Mouse (Mus musculus) MEL (cell line): ENCODE data around the gene Ccndbp1.

Experiments used
- CHD1 ChIP-seq: IDR thresholded peaks from 2 replicates; pipeline ENCODE4 v1.6.1; 2012; ENCODE audit warnings: low read depth, mild to moderate bottlenecking, inconsistent platforms, low read length, improper control_type of control experiment
- CTCF ChIP-seq, 3 experiments: IDR thresholded peaks in 2 of 3; conservative IDR thresholded peaks in 1 of 3; 2 replicates each; pipeline ENCODE4 v1.5.1; 2011 to 2012; ENCODE audit warnings: low read length in 3 of 3, low read depth in 2 of 3, mild to moderate bottlenecking in 2 of 3, improper control_type of control experiment in 1 of 3, inconsistent platforms in 1 of 3, mixed read lengths in 1 of 3, moderate library complexity in 1 of 3; ENCODE audit not compliant: control insufficient read depth in 1 of 3, insufficient read depth in 1 of 3, poor library complexity in 1 of 3, severe bottlenecking in 1 of 3
- E2F4 ChIP-seq: IDR thresholded peaks from 2 replicates; pipeline ENCODE4 v1.6.1; 2011; ENCODE audit warnings: low read depth, low read length, improper control_type of control experiment, borderline replicate concordance
- ETS1 ChIP-seq: IDR thresholded peaks from 2 replicates; pipeline ENCODE4 v1.6.1; 2012; ENCODE audit warnings: low read depth, mild to moderate bottlenecking, inconsistent platforms, low read length, improper control_type of control experiment, moderate library complexity
- HCFC1 ChIP-seq: IDR thresholded peaks from 2 replicates; pipeline ENCODE4 v1.6.1; 2012; ENCODE audit warnings: low read depth, mild to moderate bottlenecking, inconsistent platforms, low read length, improper control_type of control experiment, moderate library complexity
- JUND ChIP-seq: IDR thresholded peaks from 2 replicates; pipeline ENCODE4 v1.6.1; 2011; ENCODE audit warnings: low read depth, mild to moderate bottlenecking, improper control_type of control experiment, low read length
- MAX ChIP-seq: IDR thresholded peaks from 2 replicates; pipeline ENCODE4 v1.6.1; 2011; ENCODE audit warnings: low read length, improper control_type of control experiment
- MXI1 ChIP-seq: IDR thresholded peaks from 2 replicates; pipeline ENCODE4 v1.6.1; 2011; ENCODE audit warnings: mild to moderate bottlenecking, low read depth, low read length, improper control_type of control experiment
- NRF1 ChIP-seq: IDR thresholded peaks from 2 replicates; pipeline ENCODE4 v1.6.1; 2014; ENCODE audit warnings: low read depth, mild to moderate bottlenecking, inconsistent platforms, low read length, improper control_type of control experiment, moderate library complexity; ENCODE audit not compliant: poor library complexity, insufficient read depth, severe bottlenecking
- POLR2A ChIP-seq, 2 experiments: IDR thresholded peaks; 2 replicates each; pipeline ENCODE4 v1.6.1; 2011 to 2012; ENCODE audit warnings: low read length in 2 of 2, mild to moderate bottlenecking in 2 of 2, control low read depth in 1 of 2, improper control_type of control experiment in 1 of 2, low read depth in 1 of 2, moderate library complexity in 1 of 2; ENCODE audit not compliant: control insufficient read depth in 1 of 2, insufficient read depth in 1 of 2, poor library complexity in 1 of 2
- RCOR1 ChIP-seq: IDR thresholded peaks from 2 replicates; pipeline ENCODE4 v1.6.1; 2012; ENCODE audit warnings: low read depth, mild to moderate bottlenecking, inconsistent platforms, low read length, improper control_type of control experiment
- USF1 ChIP-seq: IDR thresholded peaks from 2 replicates; pipeline ENCODE4 v1.6.1; 2014; ENCODE audit warnings: low read depth, mild to moderate bottlenecking, inconsistent platforms, low read length, improper control_type of control experiment, moderate library complexity
- ZKSCAN1 ChIP-seq: IDR thresholded peaks from 2 replicates; pipeline ENCODE4 v1.6.1; 2012; ENCODE audit warnings: low read depth, mild to moderate bottlenecking, inconsistent platforms, low read length, improper control_type of control experiment, moderate library complexity
- ZMIZ1 ChIP-seq: IDR thresholded peaks from 2 replicates; pipeline ENCODE4 v1.6.1; 2012; ENCODE audit warnings: low read depth, mild to moderate bottlenecking, inconsistent platforms, low read length, improper control_type of control experiment, moderate library complexity

GRCm38 (mm10) chr2:120979819-120980218, 28.4 kb upstream of the Ccndbp1 start:
- TF ChIP-seq HCFC1 (no peak), ZKSCAN1 (no peak), CTCF (IDR thresholded peaks at IDR 0.05 in 2 of 3, conservative IDR thresholded peaks at IDR 0.05 in 1 of 3; ENCODE audit: control insufficient read depth in 1 of 3, insufficient read depth in 1 of 3, low read depth in 2 of 3, low read length in 3 of 3, poor library complexity in 1 of 3, severe bottlenecking in 1 of 3) (no peak), ETS1 (no peak), RCOR1 (no peak), MXI1 (no peak), POLR2A (IDR thresholded peaks at IDR 0.05; ENCODE audit: control insufficient read depth in 1 of 2, insufficient read depth in 1 of 2, low read depth in 1 of 2, low read length in 2 of 2, poor library complexity in 1 of 2) (no peak), CHD1 (no peak), ZMIZ1 (no peak), E2F4 (no peak), USF1 (no peak), MAX (no peak), JUND (no peak), NRF1 (no peak)
